Mouse (Mus musculus): ENCODE measurements around the gene Txnrd2.

DNA sequence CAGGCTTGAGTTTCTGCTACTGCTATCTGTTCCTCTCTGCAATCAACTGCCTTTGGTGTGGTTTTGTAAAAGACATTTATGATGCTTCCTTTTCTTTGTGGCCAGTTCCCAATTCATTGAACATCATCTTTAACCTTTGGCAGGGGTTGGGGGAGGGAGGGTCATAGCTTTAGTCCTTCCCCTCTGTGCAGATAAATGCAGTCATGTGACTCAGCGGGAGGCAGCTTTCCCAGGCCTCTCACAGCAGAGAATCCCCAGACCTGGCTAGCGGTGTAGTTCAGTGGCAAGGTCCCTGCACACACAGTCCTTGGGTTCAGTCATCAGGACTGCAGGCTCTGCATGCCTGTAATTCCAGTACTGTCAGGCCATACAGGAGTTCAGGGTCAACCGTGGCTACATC lies 49.0 kb upstream of the Txnrd2 start:
- TF ChIP-seq CTCF (IDR thresholded peaks at IDR 0.05): no peak
- TF ChIP-seq EP300 (IDR thresholded peaks at IDR 0.05): no peak

Measured in lung, postnatal 0 days (tissue).